Mouse (Mus musculus) kidney, embryonic 16.5 days (tissue): Measurements from ENCODE around the gene Klrd1. TPM values are rescaled to one million over a fixed set of nuclear protein-coding genes. Genes with fewer than 3 reads are reported as not detected.
A peak's percentile ranks its signal among the peaks of the same experiment; 100 is the strongest.

Experiments
- ATAC-seq: fragments of 200-750 bp; cut with Nextera tagmentation; 2 replicates; pipeline ENCODE4 v1.8.0; 2017; ENCODE audit warnings: moderate TSS enrichment; ENCODE audit not compliant: low FRiP score, low TSS enrichment
- H3K27ac ChIP-seq: fragments of 300-500 bp; sonication (generic); 2 replicates; pipeline ENCODE4 v1.5.1; 2014; ENCODE audit warnings: low read length
- H3K27me3 ChIP-seq: fragments of 300-500 bp; sonication (generic); 2 replicates; pipeline ENCODE4 v1.6.1; 2014; ENCODE audit warnings: low read length, control low read depth, mixed read lengths; ENCODE audit not compliant: insufficient read depth
- H3K36me3 ChIP-seq: fragments of 300-500 bp; sonication (generic); 2 replicates; pipeline ENCODE4 v1.6.1; 2014; ENCODE audit warnings: low read length, control low read depth, mixed read lengths; ENCODE audit not compliant: insufficient read depth
- H3K4me1 ChIP-seq: fragments of 300-500 bp; sonication (generic); 2 replicates; pipeline ENCODE4 v1.6.1; 2014; ENCODE audit warnings: low read length, control low read depth, mixed read lengths; ENCODE audit not compliant: insufficient read depth
- H3K4me2 ChIP-seq: fragments of 300-500 bp; sonication (generic); replicated peaks from 2 replicates; pipeline ENCODE4 v1.6.1; 2014; ENCODE audit warnings: low read depth, low read length
- H3K4me3 ChIP-seq: fragments of 300-500 bp; sonication (generic); 2 replicates; pipeline ENCODE4 v1.5.1; 2014; ENCODE audit warnings: mild to moderate bottlenecking, low read length
- H3K9ac ChIP-seq: fragments of 300-500 bp; sonication (generic); replicated peaks from 2 replicates; pipeline ENCODE4 v1.6.1; 2014; ENCODE audit warnings: low read length
- H3K9me3 ChIP-seq: fragments of 300-500 bp; sonication (generic); 2 replicates; pipeline ENCODE4 v1.6.1; 2016; ENCODE audit warnings: low read length, control low read depth
- WGBS: fragments of 180-500 bp; shearing (Covaris S2); extraction: QIAGEN DNeasy Blood & Tissue Kit; methylation state at CpG from one replicate; pipeline ENCODE4 v1.1.7; 2014; 5-methylcytosine and 5-hydroxymethylcytosine counted together
- polyA plus RNA-seq: library from polyadenylated mRNA; unstranded; fragments of >200 nt; fragmentation: Nextera tagmentation; extraction: Ambion mirVana; gene quantifications from 2 replicates; pipeline ENCODE4 v1.2.1, GENCODE M21; 2015

Klrd1 gene
- 0.32 and 0.36 TPM in 2 replicates for polyA plus RNA-seq

GRCm38 (mm10) chr6:129591508-129591907, at the start of gene Klrd1:
TSS of gene Klrd1 (plus strand) at chr6:129591782.
- no peak for ATAC-seq
- WGBS, result 90% methylated on average over 3 of the region's 3 CpGs

GRCm38 (mm10) chr6:129541931-129542330, 49.7 kb upstream of the Klrd1 start:
- Histone ChIP-seq H3K36me3 (peaks cover 40% of the 10 kb centered on the region), H3K27me3 (no peaks in the 10 kb centered on the region), H3K9ac (no peak overlapping the region), H3K9me3 (no peaks in the 10 kb centered on the region), H3K4me2 (no peak overlapping the region), H3K4me1 (no peaks in the 10 kb centered on the region), H3K27ac (no peak overlapping the region), H3K4me3 (no peak overlapping the region)
- WGBS, result 88% methylated on average over 9 of the region's 9 CpGs
- ATAC-seq, result no peak

More at GRCm38 (mm10) chr6:129591508-129591907, at the start of gene Klrd1:
- no peaks in the 10 kb centered on the region for H3K27me3 ChIP-seq
- H3K9ac ChIP-seq, result no peak within 1 kb of the TSS
- H3K36me3 ChIP-seq, result no peaks in the 10 kb centered on the region
- H3K4me2 ChIP-seq, result no peak within 1 kb of the TSS
- H3K4me1 ChIP-seq, result no peaks in the 10 kb centered on the region
- no peak within 1 kb of the TSS for H3K27ac ChIP-seq
- no peak within 1 kb of the TSS for H3K4me3 ChIP-seq
- no peaks in the 10 kb centered on the region for H3K9me3 ChIP-seq

- Histone ChIP-seq H3K9me3 (no peaks in the 10 kb centered on the region), H3K27me3 (no peaks in the 10 kb centered on the region), H3K9ac (no peak overlapping the region), H3K4me3 (no peak overlapping the region), H3K4me2 (no peak overlapping the region), H3K4me1 (no peaks in the 10 kb centered on the region), H3K36me3 (peaks cover 36% of the 10 kb centered on the region), H3K27ac (no peak overlapping the region)
- 89% methylated on average over 3 of the region's 3 CpGs for WGBS
- no peak for ATAC-seq
Observed at GRCm38 (mm10) chr6:129542540-129542939, 49.0 kb upstream of the Klrd1 start.

- no peaks in the 10 kb centered on the region for H3K9me3 ChIP-seq
- H3K4me1 ChIP-seq, result no peaks in the 10 kb centered on the region
- H3K9ac ChIP-seq, result no peak overlapping the region
- H3K4me2 ChIP-seq, result no peak overlapping the region
- 62% methylated on average over 6 of the region's 6 CpGs for WGBS
- H3K4me3 ChIP-seq, result no peak overlapping the region
- H3K36me3 ChIP-seq, result peaks cover 25% of the 10 kb centered on the region
- ATAC-seq, result peak; percentile 74; the same call in 1 of the 2 replicates
- H3K27me3 ChIP-seq, result no peaks in the 10 kb centered on the region
- no peak overlapping the region for H3K27ac ChIP-seq
Observed at GRCm38 (mm10) chr6:129543709-129544606, 47.6 kb upstream of the Klrd1 start.

- Histone ChIP-seq H3K4me3 (no peak overlapping the region), H3K27me3 (no peaks in the 10 kb centered on the region), H3K9me3 (no peaks in the 10 kb centered on the region), H3K9ac (no peak overlapping the region), H3K4me1 (no peaks in the 10 kb centered on the region), H3K27ac (no peak overlapping the region), H3K36me3 (no peaks in the 10 kb centered on the region), H3K4me2 (no peak overlapping the region)
- ATAC-seq, result no peak
- WGBS, result 81% methylated on average over 2 of the region's 2 CpGs
Observed at GRCm38 (mm10) chr6:129547277-129547676, 44.3 kb upstream of the Klrd1 start.

- 60% methylated on average over 3 of the region's 3 CpGs for WGBS
- no peaks in the 10 kb centered on the region for H3K27me3 ChIP-seq
- ATAC-seq, result no peak
Observed at GRCm38 (mm10) chr6:129548009-129548408, 43.6 kb upstream of the Klrd1 start.

GRCm38 (mm10) chr6:129557298-129558023, 34.1 kb upstream of the Klrd1 start:
- Histone ChIP-seq H3K36me3 (no peaks in the 10 kb centered on the region), H3K27ac (0 out of 2 replicates have a peak overlapping the region, but pooled peaks have one; percentile 24), H3K4me3 (no peak overlapping the region), H3K4me2 (no peak overlapping the region), H3K4me1 (no peaks in the 10 kb centered on the region), H3K27me3 (no peaks in the 10 kb centered on the region), H3K9me3 (no peaks in the 10 kb centered on the region), H3K9ac (no peak overlapping the region)
- ATAC-seq, result peak; percentile 89

More at GRCm38 (mm10) chr6:129548009-129548408, 43.6 kb upstream of the Klrd1 start:
- H3K36me3 ChIP-seq, result no peaks in the 10 kb centered on the region
- no peak overlapping the region for H3K4me3 ChIP-seq
- H3K4me1 ChIP-seq, result no peaks in the 10 kb centered on the region
- no peaks in the 10 kb centered on the region for H3K9me3 ChIP-seq
- H3K27ac ChIP-seq, result no peak overlapping the region
- no peak overlapping the region for H3K9ac ChIP-seq
- no peak overlapping the region for H3K4me2 ChIP-seq

- Histone ChIP-seq H3K27ac (no peak overlapping the region), H3K9ac (no peak overlapping the region), H3K4me2 (no peak overlapping the region), H3K4me1 (no peaks in the 10 kb centered on the region), H3K9me3 (no peaks in the 10 kb centered on the region), H3K4me3 (no peak overlapping the region), H3K36me3 (no peaks in the 10 kb centered on the region), H3K27me3 (no peaks in the 10 kb centered on the region)
- 14% methylated on average over 12 of the region's 12 CpGs for WGBS
- ATAC-seq, result peak; percentile 82
Observed at GRCm38 (mm10) chr6:129558946-129559640, 32.5 kb upstream of the Klrd1 start.

- Histone ChIP-seq H3K36me3 (no peaks in the 10 kb centered on the region), H3K9me3 (no peaks in the 10 kb centered on the region), H3K4me1 (no peaks in the 10 kb centered on the region), H3K27ac (no peak overlapping the region), H3K27me3 (no peaks in the 10 kb centered on the region), H3K4me3 (no peak overlapping the region), H3K4me2 (no peak overlapping the region), H3K9ac (no peak overlapping the region)
- ATAC-seq, result no peak
- 53% methylated on average over 4 of the region's 4 CpGs for WGBS
Observed at GRCm38 (mm10) chr6:129559641-129560027, 31.9 kb upstream of the Klrd1 start.
